ENCODE assay signal across 8 mouse cellular contexts in genomic region chr1:86526116-86526788, GRCm38 (mm10). TPM values are rescaled to one million over a fixed set of nuclear protein-coding genes. Genes with fewer than 3 reads are reported as not detected.
DNase-seq lines count a peak whose midpoint lies in the region; ATAC-seq lines count a peak whose summit lies in the region.

Ptma (plus strand) TSS chr1:86526726.

- H3K4me1 ChIP-seq in heart, embryonic 14.5 days (ENCODE audit: control insufficient read depth in 2 of 2, insufficient read depth in 2 of 2, low read length in 2 of 2) = peaks cover 18 to 29% of the 10 kb centered on the region in 2 experiments
- H3K4me1 ChIP-seq in liver, embryonic 13.5 days (replicated peaks) = peaks cover 63% of the 10 kb centered on the region
- peaks cover 42% of the 10 kb centered on the region for H3K4me1 ChIP-seq in stomach, embryonic 16.5 days (ENCODE audit: control insufficient read depth, insufficient read depth, low read length)

- peaks cover 21% of the 10 kb centered on the region for H3K36me3 ChIP-seq in heart, embryonic 14.5 days (ENCODE audit: control insufficient read depth, insufficient read depth, low read length)
- H3K36me3 ChIP-seq in liver, embryonic 13.5 days = peaks cover 22% of the 10 kb centered on the region
- H3K36me3 ChIP-seq in stomach, embryonic 16.5 days (ENCODE audit: control insufficient read depth, insufficient read depth, low read length) = no peaks in the 10 kb centered on the region

- peak; percentile 88 for DNase-seq in c-Kit-negative CD71-positive TER-119-positive erythroid progenitor cells, embryonic 14.5 days (ENCODE audit: low read depth, low spot score)
- DNase-seq in fibroblast of lung, adult 2 months (ENCODE audit: low read depth) = peak; percentile 98
- peak; percentile 100 for DNase-seq in kidney, postnatal 14 days
- DNase-seq in liver, embryonic 13.5 days = peak; percentile 95
- DNase-seq in neural tube, embryonic 10.5 days (ENCODE audit: extremely low spot score, low spot score) = peak; percentile 100

- H3K9ac ChIP-seq in heart, embryonic 14.5 days (ENCODE audit: low read length) = peak within 1 kb of the TSS; percentile 100
- peak within 1 kb of the TSS; percentile 100 for H3K9ac ChIP-seq in liver, embryonic 13.5 days
- H3K9ac ChIP-seq in stomach, embryonic 16.5 days (ENCODE audit: low read length) = peak within 1 kb of the TSS; percentile 100

- no peaks in the 10 kb centered on the region for H3K9me3 ChIP-seq in heart, embryonic 14.5 days (ENCODE audit: control insufficient read depth, low read length)
- H3K9me3 ChIP-seq in liver, embryonic 13.5 days (replicated peaks) = no peaks in the 10 kb centered on the region
- no peaks in the 10 kb centered on the region for H3K9me3 ChIP-seq in stomach, embryonic 16.5 days (replicated peaks; ENCODE audit: control insufficient read depth, low read length)

- peak within 1 kb of the TSS; percentile 99 for H3K27ac ChIP-seq in heart, embryonic 14.5 days (replicated peaks in 1 of 2; ENCODE audit: control insufficient read depth in 1 of 2, insufficient read depth in 1 of 2, low read depth in 2 of 2, low read length in 2 of 2)
- peak within 1 kb of the TSS; percentile 98 for H3K27ac ChIP-seq in liver, embryonic 13.5 days
- peak within 1 kb of the TSS; percentile 100 for H3K27ac ChIP-seq in stomach, embryonic 16.5 days (ENCODE audit: low read length)

- H3K27me3 ChIP-seq in heart, embryonic 14.5 days (ENCODE audit: control insufficient read depth, insufficient read depth, low read length) = no peaks in the 10 kb centered on the region
- H3K27me3 ChIP-seq in liver, embryonic 13.5 days = no peaks in the 10 kb centered on the region
- H3K27me3 ChIP-seq in stomach, embryonic 16.5 days (ENCODE audit: control insufficient read depth, insufficient read depth, low read length) = no peaks in the 10 kb centered on the region

- peak within 1 kb of the TSS; percentile 95 to 99 for H3K4me3 ChIP-seq in heart, embryonic 14.5 days (ENCODE audit: control insufficient read depth in 1 of 2, insufficient read depth in 1 of 2, low read depth in 1 of 2, low read length in 2 of 2)
- peak within 1 kb of the TSS; percentile 100 for H3K4me3 ChIP-seq in liver, embryonic 13.5 days (replicated peaks)
- peak within 1 kb of the TSS; percentile 93 for H3K4me3 ChIP-seq in stomach, embryonic 16.5 days (replicated peaks; ENCODE audit: low read length)

- WGBS in heart, embryonic 14.5 days = under 1% methylated on average over 47 of the region's 63 CpGs
- under 1% methylated on average over 55 of the region's 63 CpGs for WGBS in liver, embryonic 13.5 days (ENCODE audit: insufficient replicate concordance)
- under 1% methylated on average over 59 of the region's 63 CpGs for WGBS in stomach, embryonic 16.5 days

- ATAC-seq in CD4-positive, CD25-positive, alpha-beta regulatory T cell, adult 4 months = peak; percentile 75
- peak; percentile 92 for ATAC-seq in heart, embryonic 14.5 days (ENCODE audit: insufficient number of reproducible peaks, insufficient read depth, low FRiP score, low read depth)
- peak; percentile 85 for ATAC-seq in liver, embryonic 13.5 days (ENCODE audit: low read depth)
- peak; percentile 94 for ATAC-seq in stomach, embryonic 16.5 days (ENCODE audit: insufficient read depth, low FRiP score)

- H3K4me2 ChIP-seq in heart, embryonic 14.5 days (ENCODE audit: low read length) = peak within 1 kb of the TSS; percentile 87
- H3K4me2 ChIP-seq in liver, embryonic 13.5 days = peak within 1 kb of the TSS; percentile 99
- peak within 1 kb of the TSS; percentile 97 for H3K4me2 ChIP-seq in stomach, embryonic 16.5 days (ENCODE audit: low read depth, low read length)

RNA-seq across cellular contexts. Expression of gene Ptma, which starts in this region (rescaled TPM):
- 1,000 to 10,000 TPM; 2,790 to 2,877 TPM for polyA plus RNA-seq in CD4-positive, CD25-positive, alpha-beta regulatory T cell, adult 4 months (2017; shearing (Covaris generic))
- polyA plus RNA-seq in heart, embryonic 14.5 days (2014; fragmentation: Nextera tagmentation; extraction: Ambion mirVana) = 788 and 789 TPM in 2 replicates
- 1,483 and 1,688 TPM in 2 replicates for polyA plus RNA-seq in liver, embryonic 13.5 days (2015; fragmentation: Nextera tagmentation; extraction: Ambion mirVana)
- polyA plus RNA-seq in stomach, embryonic 16.5 days (2015; fragmentation: Nextera tagmentation; extraction: Ambion mirVana) = 1,914 and 2,170 TPM in 2 replicates

Comparison
In these comparisons a context has a peak if more than half of its experiments do, and no peak if none do; other contexts are left out.
1. Peak in every context shown above with its lines: DNase-seq, ATAC-seq, H3K4me3 ChIP-seq and H3K27ac ChIP-seq.